ENCODE assay signal across 12 mouse cellular contexts in genomic region chr11:118132136-118132535, GRCm38 (mm10). TPM values are rescaled to one million over a fixed set of nuclear protein-coding genes. Genes with fewer than 3 reads are reported as not detected.
A peak's percentile ranks its signal among the peaks of the same experiment; 100 is the strongest.
DNase-seq lines count a peak whose midpoint lies in the region; ATAC-seq and TF ChIP-seq lines count a peak whose summit lies in the region.
"Had no signal": no experiment of that assay in that cellular context is flagged by ENCODE, and none has a peak within 500 bp of the region (broad histone marks: within the 10 kb centered on the region; RNA-seq: fewer than 3 reads in every experiment).

No protein-coding gene starts in this region.

- WGBS in heart, adult 2 months = 23% methylated on average over 8 of the region's 8 CpGs
- 82% methylated on average over 8 of the region's 8 CpGs for WGBS in thymus, adult 2 months
- WGBS in hindbrain, embryonic 13.5 days = 82% methylated on average over 8 of the region's 8 CpGs

- H3K27me3 ChIP-seq in heart, adult 2 months (ENCODE audit: control insufficient read depth, insufficient read depth, low read length) = no peaks in the 10 kb centered on the region
- no peaks in the 10 kb centered on the region for H3K27me3 ChIP-seq in testis, adult 2 months (ENCODE audit: control insufficient read depth, insufficient read depth, low read length)
- no peaks in the 10 kb centered on the region for H3K27me3 ChIP-seq in thymus, adult 2 months (ENCODE audit: control insufficient read depth, insufficient read depth, low read length)
- H3K27me3 ChIP-seq in hindbrain, embryonic 13.5 days = no peaks in the 10 kb centered on the region
- H3K27me3 ChIP-seq: CH12.LX; embryonic facial prominence, embryonic 15.5 days; stomach, embryonic 15.5 days had no signal

- peak; percentile 46 for TF ChIP-seq CTCF in heart, adult 2 months (IDR thresholded peaks at IDR 0.05)
- TF ChIP-seq CTCF in testis, adult 2 months (IDR thresholded peaks at IDR 0.05; ENCODE audit: control insufficient read depth, insufficient read depth, insufficient replicate concordance, low read depth, low read length) = no peak
- no peak for TF ChIP-seq CTCF in thymus, adult 2 months (IDR thresholded peaks at IDR 0.05; ENCODE audit: borderline replicate concordance, control insufficient read depth, extremely low read depth, insufficient read depth, low read length, poor library complexity)

- H3K27ac ChIP-seq in heart, adult 2 months = peak overlapping the region; percentile 81
- no peak overlapping the region for H3K27ac ChIP-seq in testis, adult 2 months (ENCODE audit: control insufficient read depth, insufficient read depth, low read depth, low read length)
- no peak overlapping the region for H3K27ac ChIP-seq in thymus, adult 2 months (ENCODE audit: control insufficient read depth, insufficient read depth, low read length)
- no peak overlapping the region for H3K27ac ChIP-seq in hindbrain, embryonic 13.5 days
- H3K27ac ChIP-seq: embryonic facial prominence, embryonic 15.5 days; stomach, embryonic 15.5 days had no signal

- ATAC-seq in hindbrain, embryonic 13.5 days (ENCODE audit: low FRiP score) = no peak

- TF ChIP-seq POLR2A in heart, adult 2 months (IDR thresholded peaks at IDR 0.05; ENCODE audit: insufficient read depth, low read depth, low read length) = 0 out of 2 replicates have a peak, but pooled peaks have one; percentile 21
- no peak for TF ChIP-seq POLR2A in testis, adult 2 months (IDR thresholded peaks at IDR 0.05; ENCODE audit: control insufficient read depth, low read depth, low read length)
- TF ChIP-seq POLR2A in thymus, adult 2 months (IDR thresholded peaks at IDR 0.05; ENCODE audit: control insufficient read depth, extremely low read depth, insufficient read depth, low read length, poor library complexity) = no peak

- peak; percentile 41 to 45 for DNase-seq in heart, adult 2 months
- DNase-seq in heart, postnatal 36 days = no peak
- DNase-seq in testis, postnatal 10 days (ENCODE audit: low spot score) = no peak
- DNase-seq in heart, postnatal 25 days (ENCODE audit: low spot score) = peak; percentile 26
- no peak for DNase-seq in c-Kit-positive CD71-positive TER-119-positive erythroid progenitor cells, embryonic 14.5 days (ENCODE audit: low spot score)
- no peak for DNase-seq in thymus, adult 2 months
- DNase-seq: right cerebral cortex, adult 18-20 months had no signal

- intact Hi-C loops in heart, adult 2 months (cut with DNase I) = no loop called here
- intact Hi-C loops in heart, postnatal 36 days (cut with DNase I) = no loop called here
- intact Hi-C loops in heart, postnatal 25 days (cut with DNase I) = loop anchor here (1.0 kb wide), 1 partner anchor 12 kb away; no protein-coding TSS in a partner anchor

- TF ChIP-seq EP300 in heart, adult 2 months (IDR thresholded peaks at IDR 0.05; ENCODE audit: insufficient read depth, low read depth, low read length) = 0 out of 2 replicates have a peak, but pooled peaks have one; percentile 30

- H3K4me2 ChIP-seq in hindbrain, embryonic 13.5 days = no peak overlapping the region
- H3K4me2 ChIP-seq: embryonic facial prominence, embryonic 15.5 days; stomach, embryonic 15.5 days had no signal

- H3K9me3 ChIP-seq in hindbrain, embryonic 13.5 days = no peaks in the 10 kb centered on the region
- H3K9me3 ChIP-seq: embryonic facial prominence, embryonic 15.5 days; stomach, embryonic 15.5 days had no signal

- no peaks in the 10 kb centered on the region for H3K36me3 ChIP-seq in heart, adult 2 months (ENCODE audit: control insufficient read depth, insufficient read depth, low read length)
- peaks cover 2% of the 10 kb centered on the region; the same call in 1 of the 2 replicates for H3K36me3 ChIP-seq in testis, adult 2 months (ENCODE audit: control insufficient read depth, insufficient read depth, low read length)
- no peaks in the 10 kb centered on the region for H3K36me3 ChIP-seq in thymus, adult 2 months (ENCODE audit: control insufficient read depth, insufficient read depth, low read length)
- H3K36me3 ChIP-seq in hindbrain, embryonic 13.5 days = no peaks in the 10 kb centered on the region
- H3K36me3 ChIP-seq: embryonic facial prominence, embryonic 15.5 days; stomach, embryonic 15.5 days had no signal

- H3K9ac ChIP-seq in heart, adult 2 months (ENCODE audit: low read depth, low read length) = no peak overlapping the region
- no peak overlapping the region for H3K9ac ChIP-seq in hindbrain, embryonic 13.5 days
- H3K9ac ChIP-seq: embryonic facial prominence, embryonic 15.5 days; stomach, embryonic 15.5 days had no signal

- H3K79me2 ChIP-seq in heart, adult 2 months (replicated peaks; ENCODE audit: control insufficient read depth, insufficient read depth, low read length) = no peaks in the 10 kb centered on the region

- peaks cover 21% of the 10 kb centered on the region for H3K4me1 ChIP-seq in heart, adult 2 months (ENCODE audit: control insufficient read depth, insufficient read depth, low read length)
- peaks cover 13% of the 10 kb centered on the region for H3K4me1 ChIP-seq in testis, adult 2 months (ENCODE audit: control insufficient read depth, insufficient read depth, low read length)
- H3K4me1 ChIP-seq in thymus, adult 2 months (replicated peaks; ENCODE audit: control insufficient read depth, insufficient read depth, low read length) = peaks cover 37% of the 10 kb centered on the region
- peaks cover 29% of the 10 kb centered on the region for H3K4me1 ChIP-seq in hindbrain, embryonic 13.5 days (replicated peaks)

- no peak overlapping the region for H3K4me3 ChIP-seq in heart, adult 2 months
- peak overlapping the region; percentile 39; the same call in 1 of the 2 replicates for H3K4me3 ChIP-seq in testis, adult 2 months (ENCODE audit: control insufficient read depth, low read depth, low read length)
- no peak overlapping the region for H3K4me3 ChIP-seq in thymus, adult 2 months (ENCODE audit: control insufficient read depth, insufficient read depth, low read length)
- no peak overlapping the region for H3K4me3 ChIP-seq in hindbrain, embryonic 13.5 days
- H3K4me3 ChIP-seq: embryonic facial prominence, embryonic 15.5 days; stomach, embryonic 15.5 days had no signal

RNA-seq across cellular contexts. Expression of gene Dnah17, which starts 1.7 kb away (rescaled TPM):
- total RNA-seq in heart, adult 2 months (2021) = under 1 TPM; 0.11 to 0.26 TPM
- 0.03 and 0.08 TPM in 2 replicates for polyA plus RNA-seq in heart, adult 2 months (2012; rRNA removed)
- under 1 TPM; 0.06 to 0.14 TPM for total RNA-seq in heart, postnatal 36 days (2021)
- polyA plus RNA-seq in testis, adult 2 months (2012; rRNA removed) = 34.0 and 35.8 TPM in 2 replicates
- under 1 TPM; 0.06 to 0.10 TPM for total RNA-seq in heart, postnatal 25 days (2021)
- polyA plus RNA-seq in thymus, adult 2 months (2012; rRNA removed) = 1.8 and 2.3 TPM in 2 replicates
- 0.30 and 0.32 TPM in 2 replicates for polyA plus RNA-seq in hindbrain, embryonic 13.5 days (2015; fragmentation: Nextera tagmentation; extraction: Ambion mirVana)

Comparison
In these comparisons a context has a peak if more than half of its experiments do, and no peak if none do; other contexts are left out.
1. DNase-seq: peak in heart, adult 2 months (2 of 2) and heart, postnatal 25 days (single experiment); none in heart, postnatal 36 days (0 of 2), testis, postnatal 10 days (single experiment), c-Kit-positive CD71-positive TER-119-positive erythroid progenitor cells, embryonic 14.5 days (single experiment) and thymus, adult 2 months (single experiment).
2. RNA of gene Dnah17, which starts 1.7 kb away (polyA plus RNA-seq): 34.0 to 35.8 TPM in testis, adult 2 months; 1.8 to 2.3 TPM in thymus, adult 2 months, 0.30 to 0.32 TPM in hindbrain, embryonic 13.5 days and 0.03 to 0.08 TPM in heart, adult 2 months; every median in the first group is over 10 times any median in the second.